Comparison of ENCODE assay signal across 8 mouse cellular contexts in genomic region chr9:21073044-21073840, GRCm38 (mm10). TPM values are rescaled to one million over a fixed set of nuclear protein-coding genes. Genes with fewer than 3 reads are reported as not detected.
A peak's percentile ranks its signal among the peaks of the same experiment; 100 is the strongest.
DNase-seq lines count a peak whose midpoint lies in the region; ATAC-seq and TF ChIP-seq lines count a peak whose summit lies in the region.

Gene Gm49373, minus strand, starts transcription at chr9:21073096.
Gene Fdx1l, minus strand, starts transcription at chr9:21073614.

- H3K9me3 ChIP-seq in CH12.LX (replicated peaks; ENCODE audit: low read length): no peaks in the 10 kb centered on the region
- H3K9me3 ChIP-seq in forebrain, embryonic 12.5 days: no peaks in the 10 kb centered on the region
- H3K9me3 ChIP-seq in liver, postnatal 0 days (ENCODE audit: low read length): no peaks in the 10 kb centered on the region
- H3K9me3 ChIP-seq in neural tube, embryonic 14.5 days (ENCODE audit: control insufficient read depth, low read length): no peaks in the 10 kb centered on the region

- peak within 1 kb of the TSS; percentile 92 for H3K4me2 ChIP-seq in CH12.LX (ENCODE audit: insufficient read depth, low read depth, poor library complexity, severe bottlenecking)
- H3K4me2 ChIP-seq in forebrain, embryonic 12.5 days: peak within 1 kb of the TSS; percentile 81
- peak within 1 kb of the TSS; percentile 88 for H3K4me2 ChIP-seq in liver, postnatal 0 days (ENCODE audit: low read depth, low read length)
- peak within 1 kb of the TSS; percentile 88 for H3K4me2 ChIP-seq in neural tube, embryonic 14.5 days (ENCODE audit: low read depth, low read length)

- no peak for TF ChIP-seq EP300 in CH12.LX (IDR thresholded peaks at IDR 0.05; ENCODE audit: low read length)
- no peak for TF ChIP-seq EP300 in liver, postnatal 0 days (IDR thresholded peaks at IDR 0.05; ENCODE audit: low read depth)

- dilution Hi-C loops in CH12.LX (cut with MboI; ENCODE audit: extremely low pct_ligation_motif_present, extremely low pct_unique_long_range_greater_than_20kb, low sequenced_read_pairs): no loop called here

- 3% methylated on average over 58 of the region's 58 CpGs for WGBS in forebrain, embryonic 12.5 days
- WGBS in large intestine, adult 2 months: 1% methylated on average over 58 of the region's 58 CpGs
- WGBS in liver, postnatal 0 days (ENCODE audit: insufficient replicate concordance): 2% methylated on average over 57 of the region's 58 CpGs
- WGBS in neural tube, embryonic 14.5 days: 3% methylated on average over 58 of the region's 58 CpGs

- no peak for TF ChIP-seq CTCF in CH12.LX (conservative IDR thresholded peaks at IDR 0.05 in 1 of 2, IDR thresholded peaks at IDR 0.05 in 1 of 2; ENCODE audit: low read depth in 2 of 2, low read length in 2 of 2)
- TF ChIP-seq CTCF in liver, postnatal 0 days (IDR thresholded peaks at IDR 0.05; ENCODE audit: low read depth): no peak

- peaks cover 35% of the 10 kb centered on the region for H3K79me2 ChIP-seq in CH12.LX (replicated peaks; ENCODE audit: control insufficient read depth, extremely low read depth, insufficient read depth, poor library complexity, severe bottlenecking)

- peaks cover 53 to 74% of the 10 kb centered on the region in 2 experiments for H3K36me3 ChIP-seq in CH12.LX (replicated peaks in 1 of 2; ENCODE audit: control insufficient read depth in 1 of 2, insufficient read depth in 1 of 2, low read length in 1 of 2)
- H3K36me3 ChIP-seq in forebrain, embryonic 12.5 days (replicated peaks): peaks cover 52% of the 10 kb centered on the region
- H3K36me3 ChIP-seq in liver, postnatal 0 days (replicated peaks; ENCODE audit: insufficient read depth, low read length): peaks cover 28% of the 10 kb centered on the region
- H3K36me3 ChIP-seq in neural tube, embryonic 14.5 days (ENCODE audit: control insufficient read depth, insufficient read depth, low read length): peaks cover 34% of the 10 kb centered on the region

- intact Hi-C loops in heart, postnatal 10 days (cut with DNase I): loop anchor here (2.0 kb wide), 1 partner anchor 42 kb away; no protein-coding TSS in a partner anchor

- H3K4me1 ChIP-seq in CH12.LX (ENCODE audit: control insufficient read depth in 1 of 2, insufficient read depth in 2 of 2): peaks cover 8 to 29% of the 10 kb centered on the region in 2 experiments
- H3K4me1 ChIP-seq in forebrain, embryonic 12.5 days: peaks cover 14% of the 10 kb centered on the region
- H3K4me1 ChIP-seq in liver, postnatal 0 days (ENCODE audit: insufficient read depth): peaks cover 16% of the 10 kb centered on the region
- H3K4me1 ChIP-seq in neural tube, embryonic 14.5 days (ENCODE audit: control insufficient read depth, insufficient read depth, low read length): peaks cover 12% of the 10 kb centered on the region

- H3K27me3 ChIP-seq in CH12.LX (replicated peaks): no peaks in the 10 kb centered on the region
- H3K27me3 ChIP-seq in forebrain, embryonic 12.5 days: no peaks in the 10 kb centered on the region
- no peaks in the 10 kb centered on the region for H3K27me3 ChIP-seq in liver, postnatal 0 days (ENCODE audit: insufficient read depth, low read length)
- H3K27me3 ChIP-seq in neural tube, embryonic 14.5 days (ENCODE audit: control insufficient read depth, insufficient read depth, low read length): no peaks in the 10 kb centered on the region

- DNase-seq in CH12.LX (ENCODE audit: extremely low read depth): peak; percentile 93
- peak; percentile 82 for DNase-seq in c-Kit-positive CD71-positive TER-119-negative erythroid progenitor cells, embryonic 14.5 days (ENCODE audit: low read depth)
- DNase-seq in heart, postnatal 10 days: peak; percentile 92 to 94
- peak; percentile 83 for DNase-seq in large intestine, adult 2 months (ENCODE audit: low read depth, low spot score)
- peak; percentile 91 for DNase-seq in liver, postnatal 0 days
- peak; percentile 91 for DNase-seq in testis, postnatal 10 days (ENCODE audit: low spot score)

- peak; percentile 94 for ATAC-seq in forebrain, embryonic 12.5 days (ENCODE audit: low FRiP score)
- ATAC-seq in liver, postnatal 0 days: peak; percentile 96
- peak; percentile 96 for ATAC-seq in neural tube, embryonic 14.5 days (ENCODE audit: low read depth)

- peak within 1 kb of the TSS; percentile 88 for H3K9ac ChIP-seq in CH12.LX (ENCODE audit: insufficient read depth, low read depth)
- H3K9ac ChIP-seq in forebrain, embryonic 12.5 days: peak within 1 kb of the TSS; percentile 70
- peak within 1 kb of the TSS; percentile 69 for H3K9ac ChIP-seq in liver, postnatal 0 days (replicated peaks)
- peak within 1 kb of the TSS; percentile 81 for H3K9ac ChIP-seq in neural tube, embryonic 14.5 days (replicated peaks; ENCODE audit: low read depth, low read length)

- in situ Hi-C loops in CH12.LX (cut with MboI; ENCODE audit: low pct_ligation_motif_present, low pct_unique_long_range_greater_than_20kb, low sequenced_read_pairs): loop anchor here (5.0 kb wide), 1 partner anchor 46 kb away; the partner anchor contains the start of gene Icam4

- TF ChIP-seq POLR2A in CH12.LX (IDR thresholded peaks at IDR 0.05; ENCODE audit: low read depth, low read length): peak; percentile 81

- peak within 1 kb of the TSS; percentile 90 to 98 (median 96) for H3K4me3 ChIP-seq in CH12.LX (replicated peaks in 1 of 3; ENCODE audit: low read depth in 2 of 3, low read length in 2 of 3, poor library complexity in 1 of 3)
- peak within 1 kb of the TSS; percentile 72 for H3K4me3 ChIP-seq in forebrain, embryonic 12.5 days (replicated peaks)
- peak within 1 kb of the TSS; percentile 68 for H3K4me3 ChIP-seq in liver, postnatal 0 days (ENCODE audit: low read depth, low read length)
- H3K4me3 ChIP-seq in neural tube, embryonic 14.5 days (ENCODE audit: low read depth, low read length): peak within 1 kb of the TSS; percentile 87

- H3K27ac ChIP-seq in CH12.LX (ENCODE audit: insufficient read depth, low read depth): peak within 1 kb of the TSS; percentile 68
- H3K27ac ChIP-seq in forebrain, embryonic 12.5 days: peak within 1 kb of the TSS; percentile 43
- H3K27ac ChIP-seq in liver, postnatal 0 days (ENCODE audit: low read depth): peak within 1 kb of the TSS; percentile 64
- H3K27ac ChIP-seq in neural tube, embryonic 14.5 days (ENCODE audit: low read depth, low read length): peak within 1 kb of the TSS; percentile 62; the same call in 1 of the 2 replicates

- no peak for TF ChIP-seq RAD21 in CH12.LX (IDR thresholded peaks at IDR 0.05; ENCODE audit: low read depth, low read length)

TF ChIP-seq in CH12.LX, 34 proteins besides CTCF, POLR2A, EP300 and RAD21 (continues in another document):
- TF ChIP-seq USF2 (conservative IDR thresholded peaks at IDR 0.05; ENCODE audit: low read depth, low read length) (peak; percentile 93), MXI1 (IDR thresholded peaks at IDR 0.05; ENCODE audit: low read depth, low read length) (peak; percentile 99), ELF1 (IDR thresholded peaks at IDR 0.05; ENCODE audit: low read depth, low read length) (peak; percentile 95), MEF2A (IDR thresholded peaks at IDR 0.05; ENCODE audit: borderline replicate concordance, low read depth, low read length) (peak; percentile 79), CHD1 (IDR thresholded peaks at IDR 0.05; ENCODE audit: low read depth, low read length) (peak; percentile 79; the same call in 1 of the 2 replicates), HCFC1 (IDR thresholded peaks at IDR 0.05; ENCODE audit: low read depth, low read length) (peak; percentile 94), ETS1 (conservative IDR thresholded peaks at IDR 0.05; ENCODE audit: low read depth, low read length) (peak; percentile 59; the same call in 1 of the 2 replicates), TCF12 (IDR thresholded peaks at IDR 0.05; ENCODE audit: low read depth, low read length) (peak; percentile 82), MYC (IDR thresholded peaks at IDR 0.05; ENCODE audit: low read depth, low read length) (peak; percentile 95), GABPA (IDR thresholded peaks at IDR 0.05; ENCODE audit: insufficient replicate concordance, low read depth, low read length) (no peak; the same call in 1 of the 2 replicates), NELFE (IDR thresholded peaks at IDR 0.05; ENCODE audit: low read depth, low read length) (peak; percentile 84), POLR2AphosphoS2 (IDR thresholded peaks at IDR 0.05; ENCODE audit: low read depth, low read length) (peak; percentile 100), SMC3 (IDR thresholded peaks at IDR 0.05; ENCODE audit: low read depth, low read length) (peak; percentile 26), ZC3H11A (IDR thresholded peaks at IDR 0.05; ENCODE audit: low read depth, low read length) (no peak), USF1 (IDR thresholded peaks at IDR 0.05; ENCODE audit: low read depth, low read length) (peak; percentile 98), KAT2A (IDR thresholded peaks at IDR 0.05; ENCODE audit: insufficient replicate concordance, low read length) (peak; percentile 88; the same call in 1 of the 2 replicates), MAFK (IDR thresholded peaks at IDR 0.05; ENCODE audit: insufficient replicate concordance, low read length) (no peak), CHD2 (IDR thresholded peaks at IDR 0.05; ENCODE audit: low read length) (peak; percentile 87), SIN3A (IDR thresholded peaks at IDR 0.05; ENCODE audit: low read length) (peak; percentile 92), RCOR1 (conservative IDR thresholded peaks at IDR 0.05; ENCODE audit: low read depth, low read length) (no peak), PAX5 (IDR thresholded peaks at IDR 0.05; ENCODE audit: low read length) (no peak)

RNA-seq across cellular contexts. Expression of gene Gm49373, which starts in this region (rescaled TPM):
- total RNA-seq in CH12.LX (2012; rRNA removed): 0.85 and 1.8 TPM in 2 replicates
- 0.54 and 0.60 TPM in 2 replicates for total RNA-seq in CH12.LX (2014; rRNA removed)
- polyA plus RNA-seq in CH12.LX (2012; ENCODE audit: insufficient read length, low read depth): 1.5 and 2.9 TPM in 2 replicates
- polyA plus RNA-seq in forebrain, embryonic 12.5 days (2016; fragmentation: Nextera tagmentation; extraction: Ambion mirVana): 0.51 and 2.2 TPM in 2 replicates
- total RNA-seq in heart, postnatal 10 days (2021): under 1 TPM; 0.31 to 0.32 TPM
- 0.38 and 0.60 TPM in 2 replicates for polyA plus RNA-seq in large intestine, adult 2 months (2012; rRNA removed)
- 0.06 and 0.11 TPM in 2 replicates for polyA plus RNA-seq in liver, postnatal 0 days (2015; fragmentation: Nextera tagmentation; extraction: Ambion mirVana)
- polyA plus RNA-seq in neural tube, embryonic 14.5 days (2014; fragmentation: Nextera tagmentation; extraction: Ambion mirVana): 1.7 and 1.8 TPM in 2 replicates

RNA-seq across cellular contexts. Expression of gene Fdx1l, which starts in this region (rescaled TPM):
- 79.7 and 90.4 TPM in 2 replicates for total RNA-seq in CH12.LX (2012; rRNA removed)
- 67.2 and 70.8 TPM in 2 replicates for total RNA-seq in CH12.LX (2014; rRNA removed)
- 105 and 112 TPM in 2 replicates for polyA plus RNA-seq in CH12.LX (2012; ENCODE audit: insufficient read length, low read depth)
- polyA plus RNA-seq in forebrain, embryonic 12.5 days (2016; fragmentation: Nextera tagmentation; extraction: Ambion mirVana): 37.6 and 42.6 TPM in 2 replicates
- 10 to 100 TPM; 29.3 to 31.7 TPM for total RNA-seq in heart, postnatal 10 days (2021)
- polyA plus RNA-seq in large intestine, adult 2 months (2012; rRNA removed): 36.7 and 37.6 TPM in 2 replicates
- polyA plus RNA-seq in liver, postnatal 0 days (2015; fragmentation: Nextera tagmentation; extraction: Ambion mirVana): 26.7 and 29.9 TPM in 2 replicates
- polyA plus RNA-seq in neural tube, embryonic 14.5 days (2014; fragmentation: Nextera tagmentation; extraction: Ambion mirVana): 62.7 and 73.5 TPM in 2 replicates

Comparison
In these comparisons a context has a peak if more than half of its experiments do, and no peak if none do; other contexts are left out.
1. Peak in every context shown above with its lines: DNase-seq, ATAC-seq, H3K4me3 ChIP-seq and H3K27ac ChIP-seq.